Mouse (Mus musculus): ENCODE data around the gene Fchsd2. TPM values are rescaled to one million over a fixed set of nuclear protein-coding genes. Genes with fewer than 3 reads are reported as not detected.

Fchsd2 gene
- polyA plus RNA-seq, 1 experiment from 2014 or later = 20.3 TPM

DNA sequence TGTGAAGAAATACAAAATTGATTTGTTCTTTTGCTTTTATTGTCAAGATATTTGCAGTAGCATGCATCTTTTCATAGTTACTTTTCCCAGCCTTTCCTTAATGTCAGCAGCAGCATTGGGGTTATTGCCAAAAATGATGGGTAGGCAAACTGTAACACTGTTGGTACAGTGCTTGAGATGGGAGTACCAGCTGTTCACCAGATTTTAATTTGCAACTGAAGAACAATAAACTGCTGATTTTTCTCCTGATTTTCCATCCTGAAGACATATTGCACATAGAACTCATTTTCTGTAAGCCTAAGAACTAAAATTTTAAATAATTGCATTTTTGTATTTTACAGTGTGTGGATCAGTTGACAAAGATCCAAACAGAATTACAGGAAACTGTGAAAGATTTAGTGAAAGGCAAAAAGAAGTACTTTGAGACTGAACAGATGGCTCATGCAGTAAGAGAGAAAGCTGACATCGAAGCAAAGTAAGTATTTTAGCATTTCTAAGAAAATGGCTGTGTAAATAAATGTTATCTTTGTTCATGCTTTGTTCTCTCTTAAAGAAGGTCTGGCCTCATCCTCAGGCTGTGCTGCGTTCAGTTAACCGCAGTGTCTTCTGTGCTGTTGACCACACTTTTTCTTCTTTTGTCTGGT lies 98.8 kb downstream of the Fchsd2 start:
- H3K27me3 ChIP-seq (ENCODE audit: poor library complexity, severe bottlenecking) = no peaks in the 10 kb centered on the region
- H3K27ac ChIP-seq = no peak overlapping the region
- H3K36me3 ChIP-seq (replicated peaks) = peaks cover 32% of the 10 kb centered on the region
- H3K4me3 ChIP-seq = no peak overlapping the region
- H3K4me1 ChIP-seq = no peaks in the 10 kb centered on the region
- DNase-seq (ENCODE audit: extremely low spot score, low spot score) = no peak
- 93% methylated on average over 3 of the region's 3 CpGs for WGBS
- H3K9me3 ChIP-seq = no peaks in the 10 kb centered on the region

GRCm38 (mm10) chr7:101210826-101211225 lies 118.2 kb downstream of the Fchsd2 start:
- H3K9me3 ChIP-seq = no peaks in the 10 kb centered on the region
- no peak overlapping the region for H3K27ac ChIP-seq
- peaks cover 7% of the 10 kb centered on the region; the same call in 1 of the 2 replicates for H3K36me3 ChIP-seq (replicated peaks)
- no peaks in the 10 kb centered on the region for H3K4me1 ChIP-seq
- H3K4me3 ChIP-seq = no peak overlapping the region
- no peak for DNase-seq (ENCODE audit: extremely low spot score, low spot score)
- no peaks in the 10 kb centered on the region for H3K27me3 ChIP-seq (ENCODE audit: poor library complexity, severe bottlenecking)
- 97% methylated on average over 1 of the region's 1 CpGs for WGBS

DNA sequence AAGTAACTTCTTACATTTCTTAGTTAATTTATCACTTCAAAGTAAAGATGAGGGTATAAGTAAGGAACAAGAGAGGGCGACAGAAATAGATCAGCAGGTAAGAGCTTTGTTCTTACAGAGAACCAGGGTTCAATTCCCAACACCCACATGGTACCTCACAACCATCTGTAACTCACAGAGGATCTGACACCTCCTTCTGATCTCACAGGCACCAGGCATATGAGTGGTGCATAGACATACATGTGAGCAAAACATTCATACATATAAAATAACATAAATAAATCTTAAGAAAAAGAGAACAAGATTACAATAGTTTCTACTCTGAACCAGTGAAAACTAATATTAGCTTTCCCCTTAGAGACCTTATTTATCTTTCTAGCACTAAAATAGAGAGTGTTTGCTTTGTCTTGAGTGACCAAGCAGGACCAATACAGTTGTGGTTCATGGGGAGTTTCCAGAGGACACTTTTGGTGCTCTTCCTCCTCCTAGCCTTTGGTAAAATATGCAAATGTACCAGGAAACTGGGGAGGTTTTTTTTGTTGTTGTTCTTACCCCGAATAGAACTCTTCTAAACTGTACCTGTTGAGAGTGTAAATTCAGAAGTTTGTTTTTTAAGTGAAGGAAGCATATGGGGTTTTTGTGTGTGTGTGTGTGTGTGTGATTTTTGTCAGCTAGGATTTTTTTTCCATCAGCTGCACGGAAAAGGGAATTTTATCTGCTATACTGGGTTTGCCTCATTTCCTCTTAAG lies 121.0 kb downstream of the Fchsd2 start:
- WGBS = 86% methylated on average over 3 of the region's 3 CpGs
- Histone ChIP-seq H3K27ac (no peak overlapping the region), H3K27me3 (ENCODE audit: poor library complexity, severe bottlenecking) (no peaks in the 10 kb centered on the region), H3K4me3 (no peak overlapping the region), H3K36me3 (replicated peaks) (peaks cover 7% of the 10 kb centered on the region; the same call in 1 of the 2 replicates), H3K4me1 (no peaks in the 10 kb centered on the region; the same call in 1 of the 2 replicates), H3K9me3 (no peaks in the 10 kb centered on the region)
- DNase-seq (ENCODE audit: extremely low spot score, low spot score) = no peak

DNA sequence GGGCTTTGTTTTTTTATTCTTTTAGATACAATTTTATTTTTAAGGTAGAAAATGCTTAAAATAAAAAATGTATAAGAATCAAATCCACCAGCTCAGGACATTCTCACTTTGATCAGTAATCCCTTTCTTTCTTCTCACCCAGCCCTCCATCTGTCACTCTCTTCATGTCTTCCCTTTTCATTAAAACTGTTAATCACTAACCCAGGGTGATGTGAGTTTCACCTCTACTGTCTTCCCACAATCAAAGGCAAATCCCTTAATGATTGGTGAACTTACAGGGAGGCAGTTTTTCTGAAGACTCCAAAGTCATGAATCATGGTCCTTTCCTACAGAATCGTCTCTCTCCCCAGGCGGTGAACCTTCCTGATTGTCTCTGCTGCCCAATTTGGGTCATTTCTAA lies 124.1 kb downstream of the Fchsd2 start:
- Histone ChIP-seq H3K4me3 (no peak overlapping the region), H3K27me3 (ENCODE audit: poor library complexity, severe bottlenecking) (no peaks in the 10 kb centered on the region), H3K36me3 (replicated peaks) (peaks cover 2% of the 10 kb centered on the region; the same call in 1 of the 2 replicates), H3K9me3 (no peaks in the 10 kb centered on the region), H3K4me1 (no peaks in the 10 kb centered on the region; the same call in 1 of the 2 replicates), H3K27ac (no peak overlapping the region)
- DNase-seq (ENCODE audit: extremely low spot score, low spot score) = no peak
- 84% methylated on average over 2 of the region's 2 CpGs for WGBS

DNA sequence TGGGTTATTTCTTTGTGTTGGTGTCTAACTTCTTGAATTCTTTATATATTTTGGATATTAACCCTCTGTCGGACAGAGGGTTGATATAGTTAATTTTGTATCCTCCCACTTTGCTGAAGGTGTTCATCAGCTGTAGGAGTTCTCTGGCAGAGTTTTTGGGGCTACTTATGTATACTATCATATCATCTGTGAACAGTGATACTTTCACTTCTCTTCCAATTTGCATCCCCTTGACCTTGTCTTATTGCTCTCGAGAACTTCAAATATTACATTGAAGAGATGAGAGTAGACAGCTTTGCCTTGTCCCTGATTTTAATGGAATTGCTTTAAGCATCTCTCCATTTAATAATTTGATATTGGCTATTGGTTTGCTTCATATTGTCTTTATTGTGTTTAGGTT lies 130.8 kb downstream of the Fchsd2 start:
- no peaks in the 10 kb centered on the region for H3K9me3 ChIP-seq
- DNase-seq (ENCODE audit: extremely low spot score, low spot score) = no peak

GRCm38 (mm10) chr7:101229336-101229735 lies 136.7 kb downstream of the Fchsd2 start:
- H3K4me1 ChIP-seq = no peaks in the 10 kb centered on the region
- DNase-seq (ENCODE audit: extremely low spot score, low spot score) = no peak
- no peaks in the 10 kb centered on the region for H3K9me3 ChIP-seq
- no peak overlapping the region for H3K4me3 ChIP-seq
- 64% methylated on average over 1 of the region's 1 CpGs for WGBS
- H3K27me3 ChIP-seq (ENCODE audit: poor library complexity, severe bottlenecking) = no peaks in the 10 kb centered on the region
- no peaks in the 10 kb centered on the region for H3K36me3 ChIP-seq (replicated peaks)
- H3K27ac ChIP-seq = no peak overlapping the region

More for the DNA sequence above, 130.8 kb downstream of the Fchsd2 start:
- Histone ChIP-seq H3K4me3 (no peak overlapping the region), H3K4me1 (no peaks in the 10 kb centered on the region), H3K27me3 (ENCODE audit: poor library complexity, severe bottlenecking) (no peaks in the 10 kb centered on the region), H3K27ac (no peak overlapping the region), H3K36me3 (replicated peaks) (no peaks in the 10 kb centered on the region)
- 93% methylated on average over 2 of the region's 2 CpGs for WGBS

DNA sequence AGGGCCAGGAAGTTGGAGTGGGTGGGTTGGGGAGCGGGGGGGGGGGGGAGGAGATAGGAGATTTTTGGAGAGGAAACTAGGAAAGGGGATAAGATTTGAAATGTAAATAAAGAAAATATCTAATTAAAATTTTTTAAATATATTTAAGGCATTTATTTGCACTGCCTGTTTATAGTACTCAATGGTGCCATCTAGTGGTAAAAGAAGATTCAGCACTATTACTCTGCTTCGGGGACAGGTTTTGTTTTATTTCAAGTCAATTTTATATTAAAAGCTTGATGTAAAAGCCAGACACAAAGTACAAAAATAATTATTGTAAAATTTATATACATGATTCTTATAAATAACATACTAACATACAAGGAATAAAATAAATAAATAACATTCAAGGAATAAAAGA lies 138.8 kb downstream of the Fchsd2 start:
- no peaks in the 10 kb centered on the region for H3K4me1 ChIP-seq
- no peaks in the 10 kb centered on the region for H3K27me3 ChIP-seq (ENCODE audit: poor library complexity, severe bottlenecking)
- no peak overlapping the region for H3K27ac ChIP-seq
- H3K36me3 ChIP-seq (replicated peaks) = peaks cover 3% of the 10 kb centered on the region; the same call in 1 of the 2 replicates
- H3K4me3 ChIP-seq = no peak overlapping the region
- 64% methylated on average over 1 of the region's 2 CpGs for WGBS
- H3K9me3 ChIP-seq = no peaks in the 10 kb centered on the region
- no peak for DNase-seq (ENCODE audit: extremely low spot score, low spot score)

DNA sequence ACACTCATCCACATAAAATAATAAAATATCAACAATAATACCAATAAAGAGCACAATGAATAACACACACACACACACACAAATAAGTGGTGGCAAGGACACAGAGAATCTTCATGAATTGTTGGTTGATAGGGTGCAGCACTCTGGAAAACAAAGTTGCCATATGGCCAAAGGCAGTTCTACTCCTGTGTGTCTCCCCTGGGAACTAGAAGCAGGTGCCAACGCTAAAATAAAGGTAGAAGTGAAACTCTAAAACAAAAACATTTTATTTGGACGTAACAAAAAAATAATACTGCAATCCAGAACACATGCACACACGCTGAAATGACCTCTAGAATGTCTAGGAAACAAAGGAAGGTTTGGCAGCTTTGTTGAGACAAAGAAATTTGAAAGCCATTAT lies 140.1 kb downstream of the Fchsd2 start:
- Histone ChIP-seq H3K4me1 (no peaks in the 10 kb centered on the region), H3K9me3 (no peaks in the 10 kb centered on the region), H3K4me3 (no peak overlapping the region), H3K27me3 (ENCODE audit: poor library complexity, severe bottlenecking) (no peaks in the 10 kb centered on the region), H3K27ac (no peak overlapping the region), H3K36me3 (replicated peaks) (peaks cover 3% of the 10 kb centered on the region; the same call in 1 of the 2 replicates)
- 79% methylated on average over 3 of the region's 3 CpGs for WGBS
- no peak for DNase-seq (ENCODE audit: extremely low spot score, low spot score)

- Histone ChIP-seq H3K9me3 (no peaks in the 10 kb centered on the region), H3K4me3 (no peak overlapping the region), H3K27ac (no peak overlapping the region), H3K27me3 (ENCODE audit: poor library complexity, severe bottlenecking) (no peaks in the 10 kb centered on the region), H3K4me1 (no peaks in the 10 kb centered on the region), H3K36me3 (replicated peaks) (peaks cover 20% of the 10 kb centered on the region)
- WGBS = 91% methylated on average over 8 of the region's 8 CpGs
- DNase-seq (ENCODE audit: extremely low spot score, low spot score) = no peak
Measured at GRCm38 (mm10) chr7:101236712-101237473, 144.2 kb downstream of the Fchsd2 start.

DNA sequence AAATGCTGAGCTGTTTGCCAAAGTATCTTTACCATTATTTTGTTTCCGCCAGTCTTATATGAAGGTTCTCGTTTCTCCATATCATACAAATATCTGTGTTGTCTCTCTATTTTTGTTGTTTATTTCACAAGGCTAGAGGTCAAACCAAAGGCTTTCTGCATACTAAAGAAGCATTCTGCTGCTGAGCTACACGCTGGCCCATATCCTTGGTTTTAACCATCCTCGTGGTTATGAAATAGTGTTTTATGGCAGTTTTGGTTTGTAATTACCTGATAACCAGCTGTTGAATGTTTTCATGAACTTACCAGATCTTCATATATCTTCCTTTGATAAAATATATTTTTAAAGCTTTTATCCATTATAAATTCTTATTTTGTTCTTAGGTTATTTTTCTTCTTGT lies 156.1 kb downstream of the Fchsd2 start:
- Histone ChIP-seq H3K36me3 (replicated peaks) (peaks cover 33% of the 10 kb centered on the region), H3K4me1 (no peaks in the 10 kb centered on the region), H3K4me3 (no peak overlapping the region), H3K27me3 (ENCODE audit: poor library complexity, severe bottlenecking) (no peaks in the 10 kb centered on the region), H3K27ac (no peak overlapping the region), H3K9me3 (no peaks in the 10 kb centered on the region)
- no peak for DNase-seq (ENCODE audit: extremely low spot score, low spot score)
- 92% methylated on average over 4 of the region's 4 CpGs for WGBS

- Histone ChIP-seq H3K4me3 (no peak overlapping the region), H3K27ac (no peak overlapping the region), H3K4me1 (no peaks in the 10 kb centered on the region), H3K36me3 (replicated peaks) (peaks cover 33% of the 10 kb centered on the region), H3K27me3 (ENCODE audit: poor library complexity, severe bottlenecking) (no peaks in the 10 kb centered on the region), H3K9me3 (no peaks in the 10 kb centered on the region)
- no peak for DNase-seq (ENCODE audit: extremely low spot score, low spot score)
- 92% methylated on average over 2 of the region's 2 CpGs for WGBS
Measured at GRCm38 (mm10) chr7:101249173-101249572, 156.5 kb downstream of the Fchsd2 start.

GRCm38 (mm10) chr7:101253071-101253470 lies 160.4 kb downstream of the Fchsd2 start:
- no peak for DNase-seq (ENCODE audit: extremely low spot score, low spot score)
- H3K27me3 ChIP-seq (ENCODE audit: poor library complexity, severe bottlenecking) = no peaks in the 10 kb centered on the region
- H3K9me3 ChIP-seq = no peaks in the 10 kb centered on the region
- no peaks in the 10 kb centered on the region for H3K4me1 ChIP-seq
- no peak overlapping the region for H3K4me3 ChIP-seq
- no peak overlapping the region for H3K27ac ChIP-seq
- peaks cover 53% of the 10 kb centered on the region for H3K36me3 ChIP-seq (replicated peaks)
- 80% methylated on average over 2 of the region's 2 CpGs for WGBS

DNA sequence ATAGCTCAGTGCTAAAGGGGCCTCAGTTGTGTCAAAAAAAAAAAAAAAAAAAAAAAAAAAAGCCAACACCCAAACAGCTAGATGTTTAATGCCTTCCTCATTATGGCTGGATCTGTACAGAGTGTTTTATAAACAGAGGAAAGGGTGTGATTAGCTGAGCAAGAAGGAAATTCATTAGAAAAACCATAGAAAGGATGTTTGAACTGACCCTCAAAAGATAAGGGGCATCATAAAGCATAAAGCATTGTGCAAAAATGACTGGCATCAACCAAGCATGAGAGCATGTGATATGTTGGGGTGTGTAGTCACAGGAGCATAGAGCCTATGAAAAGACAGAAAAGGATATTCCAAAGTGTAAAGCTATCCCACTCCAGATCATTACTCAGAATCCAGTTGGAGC lies 165.8 kb downstream of the Fchsd2 start:
- DNase-seq (ENCODE audit: extremely low spot score, low spot score) = no peak
- no peaks in the 10 kb centered on the region for H3K4me1 ChIP-seq
- peaks cover 70% of the 10 kb centered on the region for H3K36me3 ChIP-seq (replicated peaks)

More for the DNA sequence above, 165.8 kb downstream of the Fchsd2 start:
- Histone ChIP-seq H3K9me3 (no peaks in the 10 kb centered on the region), H3K27me3 (ENCODE audit: poor library complexity, severe bottlenecking) (no peaks in the 10 kb centered on the region), H3K4me3 (no peak overlapping the region), H3K27ac (no peak overlapping the region)

All from forebrain, embryonic 10.5 days (tissue).